Mouse (Mus musculus) liver, postnatal 0 days (tissue): ENCODE measurements around the gene Smim27.

ENCODE experiments used
- CTCF ChIP-seq: sonication (generic); IDR thresholded peaks from 2 replicates; pipeline ENCODE4 v1.5.1; 2016; ENCODE audit warnings: antibody characterized with exemption, low read depth
- EP300 ChIP-seq: IDR thresholded peaks from 2 replicates; pipeline ENCODE4 v1.6.1; 2016; ENCODE audit warnings: antibody characterized with exemption, low read depth, mild to moderate bottlenecking

DNA sequence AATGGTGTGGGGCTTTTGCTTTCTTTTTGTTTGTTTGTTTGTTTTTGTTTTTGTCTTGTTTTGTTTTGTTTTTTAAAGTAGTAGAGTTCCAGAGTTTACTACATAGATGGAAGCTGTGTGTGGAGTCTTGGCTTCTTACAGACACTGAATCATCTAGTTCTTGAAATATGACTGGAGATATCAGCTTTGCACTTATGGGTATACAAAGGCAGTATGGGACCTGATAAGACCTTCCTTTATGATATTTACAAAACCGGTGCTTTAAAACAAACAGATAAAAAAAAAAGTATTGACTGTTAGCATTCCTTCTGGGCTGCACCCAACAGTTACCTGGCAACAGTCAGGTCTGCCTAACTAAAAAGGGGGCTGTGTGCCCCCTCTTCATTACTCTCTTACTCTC is 42.8 kb downstream of the Smim27 start:
- TF ChIP-seq EP300 (no peak), CTCF (no peak)
